28 mouse cellular contexts compared by ENCODE assay signal in the genomic region with DNA sequence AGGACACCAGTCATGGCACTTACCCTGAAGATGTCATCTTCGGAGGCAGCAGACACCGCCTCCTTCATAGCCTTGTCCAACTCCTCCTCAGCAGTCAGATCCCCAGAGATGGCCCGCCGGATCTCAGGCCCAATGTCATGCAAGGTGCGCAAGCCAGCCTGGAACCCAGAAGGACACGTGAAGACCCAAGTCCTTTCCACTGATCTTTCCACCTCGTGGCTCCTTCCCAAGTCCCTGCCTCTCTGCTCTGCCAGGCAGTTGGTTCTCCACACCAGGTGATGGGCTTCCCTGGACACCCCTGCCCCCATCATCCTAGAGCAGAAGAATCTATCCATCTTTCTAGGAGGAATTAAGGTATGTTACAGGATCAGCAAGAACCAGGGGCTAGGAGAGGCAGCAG.
"Had no signal": no experiment of that assay in that cellular context is flagged by ENCODE, and none has a peak within 500 bp of the region (broad histone marks: within the 10 kb centered on the region; RNA-seq: fewer than 3 reads in every experiment).

No protein-coding gene starts in this region.

- H3K27ac ChIP-seq: embryonic facial prominence, embryonic 10.5 days; embryonic facial prominence, embryonic 12.5 days; embryonic facial prominence, embryonic 13.5 days; embryonic facial prominence, embryonic 15.5 days; forebrain, embryonic 10.5 days; forebrain, embryonic 12.5 days; forebrain, embryonic 13.5 days; forebrain, embryonic 15.5 days; gastrocnemius, adult 2 months; heart, adult 2 months had no signal

- H3K36me3 ChIP-seq: embryonic facial prominence, embryonic 10.5 days; forebrain, embryonic 10.5 days; forebrain, embryonic 12.5 days had no signal

- H3K9ac ChIP-seq: embryonic facial prominence, embryonic 12.5 days; embryonic facial prominence, embryonic 13.5 days; embryonic facial prominence, embryonic 15.5 days; forebrain, embryonic 12.5 days; forebrain, embryonic 13.5 days; forebrain, embryonic 15.5 days; forebrain, postnatal 0 days had no signal

- H3K9me3 ChIP-seq: embryonic facial prominence, embryonic 10.5 days; embryonic facial prominence, embryonic 12.5 days; embryonic facial prominence, embryonic 13.5 days; embryonic facial prominence, embryonic 15.5 days; forebrain, embryonic 10.5 days; forebrain, embryonic 12.5 days; forebrain, embryonic 13.5 days; forebrain, embryonic 15.5 days had no signal

- H3K4me1 ChIP-seq: embryonic facial prominence, embryonic 10.5 days; embryonic facial prominence, embryonic 12.5 days; embryonic facial prominence, embryonic 13.5 days; embryonic facial prominence, embryonic 15.5 days; forebrain, embryonic 10.5 days; forebrain, embryonic 12.5 days; forebrain, embryonic 13.5 days; forebrain, embryonic 15.5 days had no signal

- H3K27me3 ChIP-seq: embryonic facial prominence, embryonic 12.5 days; embryonic facial prominence, embryonic 13.5 days; embryonic facial prominence, embryonic 15.5 days; forebrain, embryonic 12.5 days; forebrain, embryonic 13.5 days; forebrain, embryonic 15.5 days had no signal

- H3K4me3 ChIP-seq: embryonic facial prominence, embryonic 10.5 days; embryonic facial prominence, embryonic 12.5 days; embryonic facial prominence, embryonic 13.5 days; embryonic facial prominence, embryonic 15.5 days; erythroblast, embryonic 14.5 days; forebrain, embryonic 10.5 days; forebrain, embryonic 12.5 days; forebrain, embryonic 13.5 days; forebrain, embryonic 15.5 days; gastrocnemius, adult 2 months; heart, adult 2 months had no signal

- DNase-seq: cerebellum, adult 2 months; cerebellum, adult 8-10 months; cerebellum, adult 9-10 months; cerebellum, adult 9-11 months; cerebellum, postnatal 10 days; cerebellum, postnatal 14 days; cerebellum, postnatal 25 days; cerebellum, postnatal 36 days; embryo, embryonic 11 days; forebrain, postnatal 0 days; gastrocnemius, adult 2 months; gastrocnemius, postnatal 10 days; gastrocnemius, postnatal 14 days; gastrocnemius, postnatal 25 days; gastrocnemius, postnatal 36 days; heart, adult 18-20 months; heart, adult 2 months had no signal

- H3K4me2 ChIP-seq: embryonic facial prominence, embryonic 12.5 days; embryonic facial prominence, embryonic 13.5 days; embryonic facial prominence, embryonic 15.5 days; forebrain, embryonic 12.5 days; forebrain, embryonic 13.5 days; forebrain, embryonic 15.5 days had no signal

- ATAC-seq: forebrain, embryonic 13.5 days; forebrain, embryonic 14.5 days; forebrain, embryonic 15.5 days; forebrain, embryonic 16.5 days; forebrain, postnatal 0 days had no signal
